Mouse (Mus musculus) large intestine, adult 2 months (tissue): ENCODE measurements at regions not wholly inside any gene's neighbourhood (a gene's known extent, or its start where the extent isn't known, plus 50 kb on each side); places are given as distances from the start of the nearest gene placed in this dataset.

Source experiments
- DNase-seq: peaks from one replicate; pipeline ENCODE4 v3.0.0-alpha.2; 2012; ENCODE audit warnings: low read depth, low spot score
- WGBS: fragments of 180-500 bp; shearing (Covaris S2); methylation state at CpG from one replicate; pipeline ENCODE4 v1.1.7; 2018; 5-methylcytosine and 5-hydroxymethylcytosine counted together

DNA sequence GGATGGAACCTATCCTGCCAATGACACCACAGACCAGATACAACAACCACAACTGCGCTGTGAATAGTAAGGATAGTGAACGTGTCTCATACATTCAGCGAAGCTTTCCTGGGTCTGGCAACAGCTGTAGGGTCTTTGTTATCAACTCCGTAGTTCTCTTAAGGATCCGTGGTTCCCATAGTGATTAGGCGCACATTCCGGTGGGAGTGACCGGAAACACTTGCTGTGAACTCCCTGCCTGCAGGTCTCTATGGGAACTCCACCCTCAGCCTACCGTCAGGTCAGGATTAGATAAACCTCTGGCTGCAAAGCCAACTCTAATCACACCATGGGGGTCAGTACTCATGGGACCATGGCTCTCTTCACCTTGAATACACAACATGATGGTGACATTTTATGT lies 53.8 kb upstream of the Sh3gl3 start:
- no peak for DNase-seq
- WGBS: 54% methylated on average over 9 of the region's 9 CpGs

DNA sequence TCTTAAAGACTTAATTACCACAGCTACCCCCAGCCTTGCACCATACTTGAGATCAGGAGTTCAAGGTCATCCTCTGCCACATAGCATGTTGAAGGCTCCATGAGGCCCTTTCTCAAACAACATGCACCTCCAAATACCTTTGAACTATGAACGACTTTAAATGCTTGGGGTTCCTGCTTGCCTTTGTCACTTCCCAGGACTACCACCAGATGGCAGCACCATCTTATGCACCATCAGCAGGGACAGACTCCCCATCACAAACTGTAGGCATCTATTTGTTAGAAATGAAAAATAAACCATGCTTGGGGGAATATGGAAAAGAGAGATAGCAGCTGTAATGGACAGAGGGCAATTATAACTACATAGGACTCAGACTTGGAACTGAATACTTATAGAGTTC lies 51.9 kb upstream of the Sh3gl3 start:
- peak; percentile 24 for DNase-seq
- WGBS: 3% methylated on average over 1 of the region's 1 CpGs
